Mouse (Mus musculus): Measurements from ENCODE around the gene Sinhcaf. TPM values are rescaled to one million over a fixed set of nuclear protein-coding genes. Genes with fewer than 3 reads are reported as not detected.
"Not testable (repeated sequence)": the region's sequence is repeated elsewhere in the genome, so short reads cannot be mapped to it uniquely, and the experiment has no call there.

The Sinhcaf gene
- total RNA-seq (2014; rRNA removed), result 10.4 and 10.5 TPM in 2 replicates
- 7.3 and 9.3 TPM in 2 replicates for polyA plus RNA-seq (2015; fragmentation: Nextera tagmentation; extraction: Ambion mirVana)

DNA sequence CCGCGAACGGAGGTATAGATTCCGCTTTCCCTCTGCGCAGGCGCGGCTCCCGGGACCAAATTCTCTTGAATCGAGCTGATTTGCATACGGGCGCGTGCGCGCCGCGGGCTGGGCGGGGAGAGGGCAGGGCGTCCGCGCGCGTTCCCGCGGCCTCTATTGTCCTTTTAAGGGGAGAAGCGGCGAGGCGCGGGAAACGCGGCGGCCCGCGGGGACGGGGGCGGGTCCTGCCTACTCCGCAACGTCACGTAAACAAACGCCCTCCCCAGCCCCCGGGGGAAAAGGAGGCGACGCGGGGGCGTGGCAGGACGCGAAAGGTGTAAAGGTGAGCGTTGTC, at the start of gene Sinhcaf:
TSS of gene Sinhcaf (minus strand) at position 59 of the 334 bp plus-strand sequence.
- no peaks in the 10 kb centered on the region for H3K9me3 ChIP-seq (ENCODE audit: low read length)
- no peaks in the 10 kb centered on the region for H3K36me3 ChIP-seq (ENCODE audit: insufficient read depth, low read length)
- peak; percentile 78 for ATAC-seq (ENCODE audit: low FRiP score)
- H3K4me3 ChIP-seq (ENCODE audit: low read depth, low read length), result peak within 1 kb of the TSS; percentile 81
- peak; percentile 98 for DNase-seq (ENCODE audit: low spot score)
- H3K4me1 ChIP-seq (ENCODE audit: insufficient read depth, low read length), result 0 out of 2 replicates have a peak, but pooled peaks cover 3% of the 10 kb centered on the region
- H3K4me2 ChIP-seq (ENCODE audit: low read depth, low read length, poor library complexity, severe bottlenecking), result peak within 1 kb of the TSS; percentile 97
- H3K27me3 ChIP-seq (ENCODE audit: insufficient read depth, low read length), result no peaks in the 10 kb centered on the region
- peak within 1 kb of the TSS; percentile 26 for H3K27ac ChIP-seq (ENCODE audit: low read depth, low read length)
- WGBS, result under 1% methylated on average over 31 of the region's 47 CpGs
- TF ChIP-seq CTCF (IDR thresholded peaks at IDR 0.05), result no peak
- H3K9ac ChIP-seq (replicated peaks; ENCODE audit: low read length, poor library complexity, severe bottlenecking), result peak within 1 kb of the TSS; percentile 64

GRCm38 (mm10) chr6:148994327-148994999, 48.2 kb upstream of the Sinhcaf start:
- Histone ChIP-seq H3K4me3 (ENCODE audit: low read depth, low read length) (no peak overlapping the region), H3K36me3 (ENCODE audit: insufficient read depth, low read length) (peaks cover 15% of the 10 kb centered on the region), H3K9ac (replicated peaks; ENCODE audit: low read length, poor library complexity, severe bottlenecking) (no peak overlapping the region), H3K27me3 (ENCODE audit: insufficient read depth, low read length) (no peaks in the 10 kb centered on the region), H3K27ac (ENCODE audit: low read depth, low read length) (no peak overlapping the region), H3K4me2 (ENCODE audit: low read depth, low read length, poor library complexity, severe bottlenecking) (no peak overlapping the region), H3K4me1 (ENCODE audit: insufficient read depth, low read length) (no peaks in the 10 kb centered on the region), H3K9me3 (ENCODE audit: low read length) (no peaks in the 10 kb centered on the region)
- DNase-seq (ENCODE audit: low spot score), result no peak
- no peak for TF ChIP-seq CTCF (IDR thresholded peaks at IDR 0.05)
- ATAC-seq (ENCODE audit: low FRiP score), result no peak
- WGBS, result 66% methylated on average over 5 of the region's 5 CpGs

- Histone ChIP-seq H3K36me3 (ENCODE audit: insufficient read depth, low read length) (peaks cover 15% of the 10 kb centered on the region), H3K4me3 (ENCODE audit: low read depth, low read length) (no peak overlapping the region), H3K9ac (replicated peaks; ENCODE audit: low read length, poor library complexity, severe bottlenecking) (no peak overlapping the region), H3K9me3 (ENCODE audit: low read length) (no peaks in the 10 kb centered on the region), H3K27ac (ENCODE audit: low read depth, low read length) (no peak overlapping the region), H3K4me2 (ENCODE audit: low read depth, low read length, poor library complexity, severe bottlenecking) (no peak overlapping the region), H3K27me3 (ENCODE audit: insufficient read depth, low read length) (no peaks in the 10 kb centered on the region), H3K4me1 (ENCODE audit: insufficient read depth, low read length) (no peaks in the 10 kb centered on the region)
- TF ChIP-seq CTCF (IDR thresholded peaks at IDR 0.05), result peak; percentile 71
- WGBS, result 14% methylated on average over 9 of the region's 9 CpGs
- DNase-seq (ENCODE audit: low spot score) (peak; percentile 67), ATAC-seq (ENCODE audit: low FRiP score) (peak; percentile 69; the same call in 1 of the 2 replicates)
These were observed 47.1 kb upstream of the Sinhcaf start for GRCm38 (mm10) chr6:148993117-148994077.

- 37% methylated on average over 4 of the region's 4 CpGs for WGBS
- DNase-seq (ENCODE audit: low spot score), result no peak
These were observed 46.3 kb upstream of the Sinhcaf start for GRCm38 (mm10) chr6:148992373-148993116.

DNA sequence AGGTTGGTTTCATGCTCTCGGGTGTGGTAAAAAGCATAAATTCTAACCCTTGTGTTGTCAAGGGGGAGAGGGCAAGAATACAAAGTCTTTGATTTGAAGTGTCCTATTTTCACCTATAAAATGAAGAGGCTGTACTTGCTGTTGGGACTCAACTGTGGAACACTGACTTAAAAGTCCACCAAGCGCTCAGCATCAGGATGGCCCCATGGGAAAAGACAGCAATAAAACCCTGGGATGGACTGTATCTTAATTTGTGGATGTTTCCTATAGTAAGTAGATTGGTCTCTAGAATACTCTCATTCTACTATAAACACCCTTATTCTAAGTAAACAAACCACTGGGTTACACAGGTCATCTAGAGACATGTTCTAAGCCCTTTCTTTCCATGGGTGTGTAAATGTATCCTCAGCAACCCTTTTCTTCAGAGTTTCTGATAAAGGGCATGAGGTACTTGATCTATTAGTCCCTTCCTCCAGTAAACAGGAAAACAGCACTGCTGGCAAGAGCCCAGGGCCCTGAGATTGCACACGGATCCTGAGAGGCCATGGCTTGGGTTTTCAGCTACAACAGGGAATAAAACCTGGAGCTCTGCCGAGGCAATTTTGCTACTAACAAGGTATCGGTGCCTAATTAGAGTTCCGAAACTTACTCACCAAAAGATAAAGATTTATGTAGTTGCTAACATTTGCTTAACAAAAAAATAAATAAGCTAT, 45.5 kb upstream of the Sinhcaf start:
- DNase-seq (ENCODE audit: low spot score), result no peak
- 37% methylated on average over 6 of the region's 6 CpGs for WGBS
- no peaks in the 10 kb centered on the region for H3K9me3 ChIP-seq (ENCODE audit: low read length)
- no peaks in the 10 kb centered on the region for H3K27me3 ChIP-seq (ENCODE audit: insufficient read depth, low read length)
- no peak overlapping the region for H3K4me2 ChIP-seq (ENCODE audit: low read depth, low read length, poor library complexity, severe bottlenecking)
- H3K27ac ChIP-seq (ENCODE audit: low read depth, low read length), result no peak overlapping the region
- no peak for ATAC-seq (ENCODE audit: low FRiP score)
- H3K36me3 ChIP-seq (ENCODE audit: insufficient read depth, low read length), result peaks cover 12% of the 10 kb centered on the region
- no peak overlapping the region for H3K9ac ChIP-seq (replicated peaks; ENCODE audit: low read length, poor library complexity, severe bottlenecking)
- no peak for TF ChIP-seq CTCF (IDR thresholded peaks at IDR 0.05)
- H3K4me1 ChIP-seq (ENCODE audit: insufficient read depth, low read length), result no peaks in the 10 kb centered on the region
- H3K4me3 ChIP-seq (ENCODE audit: low read depth, low read length), result no peak overlapping the region

More at GRCm38 (mm10) chr6:148992373-148993116, 46.3 kb upstream of the Sinhcaf start:
- H3K36me3 ChIP-seq (ENCODE audit: insufficient read depth, low read length), result peaks cover 12% of the 10 kb centered on the region
- H3K27me3 ChIP-seq (ENCODE audit: insufficient read depth, low read length), result no peaks in the 10 kb centered on the region
- no peak overlapping the region for H3K27ac ChIP-seq (ENCODE audit: low read depth, low read length)
- no peak for TF ChIP-seq CTCF (IDR thresholded peaks at IDR 0.05)
- ATAC-seq (ENCODE audit: low FRiP score), result no peak
- no peaks in the 10 kb centered on the region for H3K9me3 ChIP-seq (ENCODE audit: low read length)
- no peak overlapping the region for H3K4me2 ChIP-seq (ENCODE audit: low read depth, low read length, poor library complexity, severe bottlenecking)
- H3K4me1 ChIP-seq (ENCODE audit: insufficient read depth, low read length), result no peaks in the 10 kb centered on the region
- H3K9ac ChIP-seq (replicated peaks; ENCODE audit: low read length, poor library complexity, severe bottlenecking), result no peak overlapping the region
- H3K4me3 ChIP-seq (ENCODE audit: low read depth, low read length), result no peak overlapping the region

DNA sequence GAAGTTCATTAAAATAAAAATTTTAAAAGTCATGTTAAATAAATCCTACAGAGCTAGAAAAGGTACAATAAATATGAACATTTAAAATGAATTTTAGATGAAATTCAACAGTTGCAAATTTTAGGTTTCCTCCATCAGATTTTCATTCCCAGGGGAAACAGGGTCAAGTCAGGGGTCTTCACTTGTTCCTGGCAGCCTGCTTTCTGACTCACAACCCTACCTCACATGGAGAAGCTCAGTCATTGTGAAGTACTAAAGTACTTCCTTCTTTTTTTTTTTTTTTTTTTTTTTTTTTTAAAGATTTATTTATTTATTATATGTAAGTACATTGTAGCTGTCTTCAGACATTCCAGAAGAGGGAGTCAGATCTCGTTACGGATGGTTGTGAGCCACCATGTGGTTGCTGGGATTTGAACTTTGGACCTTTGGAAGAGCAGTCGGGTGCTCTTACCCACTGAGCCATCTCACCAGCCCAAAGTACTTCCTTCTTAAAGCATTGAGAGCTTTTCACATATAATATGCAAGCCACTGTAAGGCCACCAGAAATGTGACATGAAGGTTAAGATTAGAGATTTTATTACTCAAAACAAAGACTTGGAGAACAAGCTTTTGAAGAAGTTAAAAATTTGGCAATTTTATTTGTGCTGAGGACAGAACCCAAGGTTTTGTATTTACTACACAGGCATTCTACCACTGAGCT, 43.7 kb upstream of the Sinhcaf start:
- not testable (repeated sequence) for H3K4me3 ChIP-seq (ENCODE audit: low read depth, low read length); ATAC-seq (ENCODE audit: low FRiP score); H3K36me3 ChIP-seq (ENCODE audit: insufficient read depth, low read length); H3K27ac ChIP-seq (ENCODE audit: low read depth, low read length); H3K27me3 ChIP-seq (ENCODE audit: insufficient read depth, low read length); H3K4me2 ChIP-seq (ENCODE audit: low read depth, low read length, poor library complexity, severe bottlenecking); DNase-seq (ENCODE audit: low spot score); H3K9ac ChIP-seq (replicated peaks; ENCODE audit: low read length, poor library complexity, severe bottlenecking); H3K9me3 ChIP-seq (ENCODE audit: low read length); H3K4me1 ChIP-seq (ENCODE audit: insufficient read depth, low read length)
- 95% methylated on average over 1 of the region's 3 CpGs for WGBS
